Mouse (Mus musculus): Measurements from ENCODE around the gene Copz1.
A peak's percentile ranks its signal among the peaks of the same experiment; 100 is the strongest.

Copz1 gene

GRCm38 (mm10) chr15:103292673-103293345, 20.3 kb downstream of the Copz1 start:
- no peak for DNase-seq (ENCODE audit: low spot score in 2 of 2)

- no peak for DNase-seq (ENCODE audit: low spot score in 2 of 2)
Observed at GRCm38 (mm10) chr15:103293375-103293774, 20.9 kb downstream of the Copz1 start.

GRCm38 (mm10) chr15:103294649-103295048, 22.1 kb downstream of the Copz1 start:
- DNase-seq (ENCODE audit: low spot score in 2 of 2): no peak

GRCm38 (mm10) chr15:103295851-103296250, 23.3 kb downstream of the Copz1 start:
- no peak for DNase-seq (ENCODE audit: low spot score in 2 of 2)

GRCm38 (mm10) chr15:103297313-103297712, 24.8 kb downstream of the Copz1 start:
- DNase-seq (ENCODE audit: low spot score in 2 of 2): no peak

GRCm38 (mm10) chr15:103298026-103298425, 25.5 kb downstream of the Copz1 start:
- no peak for DNase-seq (ENCODE audit: low spot score in 2 of 2)

GRCm38 (mm10) chr15:103298861-103299616, 26.5 kb downstream of the Copz1 start:
- no peak for DNase-seq (ENCODE audit: low spot score in 2 of 2)

- no peak for DNase-seq (ENCODE audit: low spot score in 2 of 2)
Observed at GRCm38 (mm10) chr15:103299644-103300043, 27.1 kb downstream of the Copz1 start.

- DNase-seq (ENCODE audit: low spot score in 2 of 2): peak; percentile 53 to 65
Observed at GRCm38 (mm10) chr15:103300067-103300471, 27.6 kb downstream of the Copz1 start.

- DNase-seq (ENCODE audit: low spot score in 2 of 2): no peak
Observed at GRCm38 (mm10) chr15:103300560-103300959, 28.0 kb downstream of the Copz1 start.

GRCm38 (mm10) chr15:103301046-103301445, 28.5 kb downstream of the Copz1 start:
- no peak for DNase-seq (ENCODE audit: low spot score in 2 of 2)

- DNase-seq (ENCODE audit: low spot score in 2 of 2): no peak
Observed at GRCm38 (mm10) chr15:103301547-103302340, 29.2 kb downstream of the Copz1 start.

- DNase-seq (ENCODE audit: low spot score in 2 of 2): no peak
Observed at GRCm38 (mm10) chr15:103302341-103303021, 30.0 kb downstream of the Copz1 start.

GRCm38 (mm10) chr15:103303916-103304615, 31.6 kb downstream of the Copz1 start:
- no peak for DNase-seq (ENCODE audit: low spot score in 2 of 2)

- DNase-seq (ENCODE audit: low spot score in 2 of 2): no peak
Observed at GRCm38 (mm10) chr15:103304616-103304969, 32.1 kb downstream of the Copz1 start.

GRCm38 (mm10) chr15:103305070-103305678, 32.7 kb downstream of the Copz1 start:
- DNase-seq (ENCODE audit: low spot score in 2 of 2): peak; percentile 97 to 98

- no peak for DNase-seq (ENCODE audit: low spot score in 2 of 2)
Observed at GRCm38 (mm10) chr15:103305792-103306645, 33.5 kb downstream of the Copz1 start.

GRCm38 (mm10) chr15:103307125-103307524, 34.6 kb downstream of the Copz1 start:
- peak; percentile 80 to 91 for DNase-seq (ENCODE audit: low spot score in 2 of 2)

- no peak for DNase-seq (ENCODE audit: low spot score in 2 of 2)
Observed at GRCm38 (mm10) chr15:103308056-103308875, 35.8 kb downstream of the Copz1 start.
